Mouse (Mus musculus) megakaryocyte, adult 5-6 weeks (primary cell): ENCODE data around the gene Rufy3. TPM values are rescaled to one million over a fixed set of nuclear protein-coding genes. Genes with fewer than 3 reads are reported as not detected.
"Not testable (repeated sequence)": the region's sequence is repeated elsewhere in the genome, so short reads cannot be mapped to it uniquely, and the experiment has no call there.

Experiments
- ATAC-seq: 2 replicates; pipeline ENCODE4 v1.8.0; 2016; ENCODE audit warnings: mild to moderate bottlenecking, inconsistent platforms; ENCODE audit not compliant: poor library complexity, severe bottlenecking
- total RNA-seq, 2 experiments: library from RNA; stranded (forward) in 1 of 2; stranded (reverse) in 1 of 2; fragments of 153-499, 151-499 nt in 1 of 2; fragments of 221-1000, 200-1000 nt in 1 of 2; gene quantifications; 2 replicates each; pipeline versions ENCODE4 v1.2.3 to v1.2.4; 2015 to 2017

The Rufy3 gene
- total RNA-seq (2015), result 10.3 and 12.2 TPM in 2 replicates
- 17.7 and 20.7 TPM in 2 replicates for total RNA-seq (2017)

DNA sequence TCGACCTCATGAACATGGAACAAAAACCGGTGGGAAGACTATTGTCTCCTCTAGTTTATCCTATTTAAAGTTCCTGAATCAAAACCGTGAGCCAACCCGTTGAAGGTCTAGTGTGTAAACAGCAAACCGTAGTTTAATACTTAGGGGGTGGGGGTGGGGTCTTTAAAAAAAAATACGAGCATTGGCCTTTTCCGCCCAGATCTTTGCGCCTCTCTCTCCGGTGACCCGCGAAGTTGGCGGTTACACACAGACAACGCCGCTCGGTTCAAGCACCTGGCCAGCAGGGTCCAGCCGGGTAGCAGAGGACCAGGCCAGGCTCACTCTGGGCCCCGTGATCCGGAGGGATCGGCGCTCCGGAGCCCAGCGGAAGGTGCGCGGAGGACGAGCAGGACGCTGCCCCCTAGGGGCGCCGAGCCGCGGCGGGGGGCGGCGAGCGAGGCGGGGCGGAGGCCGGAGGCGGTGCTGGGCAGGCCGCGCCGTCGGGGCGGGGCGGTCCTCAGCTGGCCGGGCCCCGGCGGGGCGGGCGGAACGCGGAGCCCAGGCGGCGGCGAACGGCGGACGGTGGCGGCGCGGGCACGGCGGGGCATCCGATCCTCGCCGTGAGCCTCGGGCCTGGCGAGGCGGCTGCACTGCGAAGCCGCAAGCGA, at the start of gene Rufy3:
Gene Rufy3 (plus strand): TSS at position 540 of the 647 bp plus-strand sequence.
- ATAC-seq, result peak; percentile 86

GRCm38 (mm10) chr5:88519232-88519631, 45.6 kb upstream of the Rufy3 start:
- ATAC-seq, result peak; percentile 88

DNA sequence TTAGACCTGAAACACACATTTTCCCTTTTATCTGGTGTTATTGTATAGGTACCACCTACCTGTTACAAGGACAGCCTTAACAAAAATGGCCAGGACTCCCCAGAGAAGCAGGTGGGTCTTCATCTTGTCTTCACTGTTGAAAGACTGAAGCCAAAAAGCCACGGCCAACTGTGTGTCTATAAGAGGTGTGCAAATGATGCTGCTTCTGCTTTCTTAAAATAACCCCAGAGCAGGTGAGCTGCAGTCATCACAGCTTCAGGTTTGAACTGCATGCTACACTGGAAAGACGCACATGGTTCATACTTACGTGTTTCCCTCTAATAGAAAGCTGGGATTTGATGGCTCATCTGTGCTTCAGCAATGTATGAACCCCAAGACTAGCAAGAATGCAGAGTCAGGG, 37.2 kb upstream of the Rufy3 start, which contains the start of gene Jchain:
Gene Jchain (minus strand): TSS at position 235 of the 400 bp plus-strand sequence.
- no peak for ATAC-seq

DNA sequence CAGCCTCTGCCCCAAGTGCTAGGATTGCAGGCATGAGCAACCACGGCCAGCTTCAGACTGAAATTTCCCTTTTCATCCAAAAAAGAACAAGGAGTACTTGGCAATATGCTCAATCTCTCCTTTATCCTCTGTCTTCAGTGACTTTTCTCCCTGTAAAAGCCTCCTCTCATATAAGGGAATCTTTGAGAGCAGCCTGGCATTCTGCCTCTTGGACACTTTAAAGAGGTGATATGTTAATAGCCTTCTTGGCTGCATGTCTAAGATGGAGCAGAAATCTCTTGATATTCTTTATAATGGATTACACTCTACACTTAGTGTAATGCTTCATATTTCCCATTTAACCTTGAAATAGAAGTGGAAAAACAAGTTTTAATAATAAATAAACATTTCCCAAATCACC, 33.9 kb upstream of the Rufy3 start:
- ATAC-seq, result no peak

DNA sequence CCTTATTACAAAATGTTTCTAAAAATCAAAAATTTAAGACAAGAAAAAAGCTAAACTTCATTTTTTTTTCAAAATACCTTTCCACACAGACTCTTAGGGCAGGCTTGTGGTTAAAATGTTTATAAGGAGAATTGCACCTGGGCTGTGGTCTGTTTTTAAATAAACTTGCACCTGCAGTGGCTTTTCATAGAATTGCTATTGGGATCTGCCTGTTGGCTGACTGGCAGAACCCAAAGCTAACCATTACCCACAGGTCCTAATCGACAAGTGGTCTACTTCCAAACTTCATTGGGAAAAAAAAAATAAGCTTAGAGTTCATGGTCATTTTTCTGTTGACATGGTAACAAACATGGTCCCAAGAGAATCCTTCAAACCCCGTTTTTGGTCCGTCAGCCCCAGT, 30.1 kb upstream of the Rufy3 start:
- no peak for ATAC-seq

DNA sequence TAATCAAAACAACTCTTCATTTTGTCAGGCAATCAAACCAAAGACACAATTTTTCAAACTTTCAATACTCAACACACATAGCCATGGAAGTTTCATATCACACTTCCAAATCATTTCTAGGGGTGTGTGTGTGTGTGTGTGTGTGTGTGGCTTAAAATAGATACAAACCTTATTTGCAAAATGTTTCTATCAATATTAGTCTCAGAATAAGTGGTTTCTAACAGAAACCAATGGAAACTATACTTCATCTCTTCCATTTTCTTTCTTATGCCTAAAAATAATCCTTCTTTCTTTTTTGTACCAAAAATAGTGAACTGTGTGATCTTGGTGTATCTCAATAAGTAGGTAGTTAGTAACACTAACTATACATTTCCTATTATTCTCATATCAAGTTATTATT, 24.0 kb upstream of the Rufy3 start:
- ATAC-seq, result no peak

- ATAC-seq, result no peak
These were observed 22.1 kb upstream of the Rufy3 start for GRCm38 (mm10) chr5:88542651-88543282.

DNA sequence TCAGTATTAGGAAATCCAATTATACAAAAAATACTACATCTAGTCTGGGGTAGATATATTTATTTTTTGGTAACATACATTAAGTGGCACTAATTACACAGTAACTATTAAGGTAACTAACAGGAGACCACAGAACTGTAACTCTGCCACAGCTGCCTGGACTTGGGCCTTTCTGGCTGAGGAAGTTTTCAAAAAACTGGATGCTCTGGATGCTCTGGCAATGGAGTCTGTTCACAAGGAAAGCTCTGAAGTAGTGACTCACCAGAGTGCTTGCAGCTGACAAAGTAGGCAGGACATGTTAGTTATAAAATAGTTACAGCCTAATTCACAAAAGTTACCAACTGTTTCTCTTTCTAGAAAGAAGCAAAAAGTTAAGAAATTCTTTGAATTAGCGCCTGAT, 20.4 kb upstream of the Rufy3 start:
- ATAC-seq, result not testable (repeated sequence)

DNA sequence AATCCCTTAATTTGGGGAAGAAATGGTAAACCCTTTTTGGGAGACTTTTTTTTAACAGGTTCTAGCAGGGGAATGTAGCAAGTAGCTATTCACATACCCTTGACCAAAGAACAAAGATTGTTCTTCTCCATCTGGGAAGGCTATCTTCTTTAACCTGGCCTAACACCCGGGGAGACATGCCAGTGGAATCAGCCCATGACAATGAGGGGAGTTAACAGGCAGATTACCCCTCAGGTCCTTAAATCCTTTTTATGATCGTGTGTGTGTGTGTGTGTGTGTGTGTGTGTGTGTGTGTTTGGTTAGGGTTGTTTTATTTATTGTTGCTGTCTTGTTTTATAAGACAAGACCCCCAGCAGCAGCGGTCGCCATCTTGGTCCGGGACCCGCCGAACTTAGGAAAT, 19.3 kb upstream of the Rufy3 start:
- ATAC-seq, result no peak

- peak; percentile 50 for ATAC-seq
These were observed 11.4 kb upstream of the Rufy3 start for GRCm38 (mm10) chr5:88553271-88554085.

GRCm38 (mm10) chr5:88554086-88554886, 10.6 kb upstream of the Rufy3 start, which contains the start of gene Utp3:
Utp3 (plus strand) TSS chr5:88554462.
- ATAC-seq, result peak; percentile 96

- ATAC-seq, result no peak
These were observed 5.8 kb upstream of the Rufy3 start for GRCm38 (mm10) chr5:88558991-88559390.

DNA sequence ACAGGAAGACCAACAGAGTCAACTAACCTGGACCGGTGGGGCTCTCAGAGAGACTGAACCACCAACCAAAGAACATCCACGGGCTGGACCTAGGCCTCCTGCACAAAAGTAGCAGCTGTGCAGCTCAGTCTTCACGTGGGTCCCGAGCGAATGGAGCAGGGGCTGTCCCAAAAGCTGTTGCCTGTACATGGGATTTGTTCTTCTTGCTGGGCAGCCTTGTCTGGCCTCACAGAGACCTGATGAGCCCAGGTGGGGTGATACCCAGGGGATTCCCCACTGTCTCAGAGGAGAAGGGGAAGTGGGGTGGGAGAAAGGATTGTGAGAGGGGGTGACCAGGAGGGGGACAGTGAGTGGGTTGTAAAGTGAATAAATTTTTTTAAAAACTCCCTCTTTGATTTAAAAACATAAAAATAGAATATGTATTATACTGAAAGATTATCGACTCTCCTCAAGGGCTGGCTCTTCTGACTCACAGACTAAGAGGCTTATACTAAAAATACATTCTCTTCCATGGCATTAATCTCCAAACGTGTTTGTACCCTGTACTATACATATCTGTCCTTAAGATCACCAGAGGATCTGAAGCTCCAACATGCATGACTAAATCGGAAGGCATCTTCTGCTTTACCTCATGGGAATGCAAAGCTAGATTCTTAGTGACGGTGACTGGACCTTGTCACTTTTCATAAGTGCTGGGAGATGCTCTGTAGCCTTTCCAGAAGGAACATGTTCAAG, 3.6 kb upstream of the Rufy3 start:
- no peak for ATAC-seq

DNA sequence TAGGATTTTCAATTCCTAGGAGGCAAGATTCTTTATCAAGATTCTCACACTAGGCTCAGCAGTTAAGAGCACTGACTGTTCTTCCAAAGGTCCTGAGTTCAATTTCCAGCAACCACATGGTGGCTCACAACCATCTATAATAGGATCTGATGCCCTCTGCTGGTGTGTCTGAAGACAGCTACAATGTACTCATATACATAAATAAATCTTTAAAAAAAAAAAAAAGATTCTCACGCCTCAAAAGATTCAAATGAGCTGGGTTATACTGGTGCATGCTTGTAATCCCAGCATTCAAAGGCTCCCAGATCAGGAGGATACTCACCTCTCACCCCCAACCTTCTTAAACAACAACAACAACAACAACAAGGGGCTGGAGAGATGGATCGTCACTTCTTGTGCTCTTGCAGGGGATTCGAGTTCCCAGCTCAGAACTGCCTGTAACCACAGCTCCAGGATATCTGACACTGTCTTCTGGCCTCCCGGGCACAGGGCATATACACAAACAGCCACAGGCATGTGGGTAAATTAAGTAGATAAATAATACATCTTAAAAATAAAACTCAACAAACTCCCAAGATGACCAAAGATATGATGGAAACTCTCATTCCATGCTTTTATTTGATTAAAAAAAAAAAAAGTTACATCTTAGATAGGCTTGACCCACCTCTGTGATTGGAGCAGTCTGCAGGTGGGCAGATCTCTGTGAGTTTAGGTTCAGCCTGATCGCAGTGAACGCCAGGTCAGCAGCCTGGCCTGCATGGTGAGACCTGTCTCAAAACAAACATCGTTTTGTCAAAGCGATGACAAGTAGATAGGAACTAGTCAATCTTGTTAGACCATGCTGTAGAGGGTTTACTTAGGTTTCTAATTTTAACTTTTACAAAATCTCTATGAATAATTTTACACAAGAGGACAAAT, 1.7 kb upstream of the Rufy3 start:
- ATAC-seq, result no peak

- ATAC-seq, result peak; percentile 53
These were observed 551 bp downstream of the Rufy3 start for GRCm38 (mm10) chr5:88565148-88566033.

GRCm38 (mm10) chr5:88566034-88566841, 1.4 kb downstream of the Rufy3 start:
- ATAC-seq, result peak; percentile 20; the same call in 1 of the 2 replicates

DNA sequence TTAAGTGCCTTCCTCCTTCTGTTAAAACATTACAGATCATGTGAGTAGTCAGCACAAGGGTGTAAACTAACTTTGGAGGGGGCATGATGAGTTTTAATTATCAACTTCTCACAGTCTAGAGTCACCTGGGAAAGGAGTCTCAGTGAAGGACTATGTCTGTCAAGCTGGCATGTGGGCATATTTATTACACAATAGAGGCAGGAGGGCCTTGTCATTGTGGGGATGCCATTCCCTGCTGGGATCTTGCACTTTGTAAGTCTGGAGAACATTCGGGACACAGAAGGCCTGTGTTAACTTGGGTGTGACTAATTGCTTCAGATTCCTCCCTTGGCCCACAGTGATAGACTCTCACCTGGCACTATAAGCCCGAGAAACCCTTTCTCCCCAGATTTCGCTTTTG, 4.7 kb downstream of the Rufy3 start:
- ATAC-seq, result no peak
